Mouse (Mus musculus) lung, postnatal 0 days (tissue): ENCODE measurements around the gene Lclat1.

Experiments used
- CTCF ChIP-seq: IDR thresholded peaks from 2 replicates; pipeline ENCODE4 v1.5.1; 2016; ENCODE audit warnings: antibody characterized with exemption, mild to moderate bottlenecking
- EP300 ChIP-seq: IDR thresholded peaks from 2 replicates; pipeline ENCODE4 v1.6.1; 2016; ENCODE audit warnings: antibody characterized with exemption, mild to moderate bottlenecking, control low read depth

DNA sequence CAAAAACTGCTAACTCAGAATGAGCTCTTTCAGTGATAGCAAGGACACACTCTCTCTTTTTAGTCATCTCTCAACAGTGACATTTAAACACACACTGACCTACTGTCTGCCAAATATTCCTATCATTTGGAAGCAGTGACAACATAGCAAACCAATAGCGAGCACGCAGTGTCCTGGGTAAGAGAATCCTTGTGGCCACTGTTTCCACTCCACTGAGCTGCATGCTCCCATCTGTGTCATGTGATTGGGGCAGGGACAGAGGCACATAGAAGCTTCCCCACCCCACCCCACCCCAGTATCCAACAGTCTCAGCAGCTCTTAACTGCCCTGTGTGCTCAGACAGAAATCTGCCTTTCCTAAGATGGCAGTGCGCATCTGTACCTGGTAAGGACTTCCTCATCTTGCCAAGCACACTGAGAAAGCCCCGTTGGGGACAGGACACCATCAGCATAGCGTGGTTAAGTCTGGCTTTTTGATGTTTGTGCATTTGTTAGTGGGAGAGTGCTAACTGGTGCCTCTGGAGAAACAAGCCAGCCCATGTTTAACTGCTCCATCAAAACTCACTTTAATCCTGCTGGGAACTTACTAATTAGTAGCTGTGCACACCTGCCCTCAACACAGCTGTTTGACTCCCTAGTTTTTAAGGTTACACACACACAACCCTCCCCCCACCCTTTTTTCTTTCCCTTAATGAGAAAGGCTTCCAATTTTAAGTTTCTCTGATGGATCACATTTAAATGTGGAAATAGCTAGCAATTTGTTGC is 133.5 kb downstream of the Lclat1 start:
- TF ChIP-seq CTCF: no peak
- no peak for TF ChIP-seq EP300
